In the genomic region with DNA sequence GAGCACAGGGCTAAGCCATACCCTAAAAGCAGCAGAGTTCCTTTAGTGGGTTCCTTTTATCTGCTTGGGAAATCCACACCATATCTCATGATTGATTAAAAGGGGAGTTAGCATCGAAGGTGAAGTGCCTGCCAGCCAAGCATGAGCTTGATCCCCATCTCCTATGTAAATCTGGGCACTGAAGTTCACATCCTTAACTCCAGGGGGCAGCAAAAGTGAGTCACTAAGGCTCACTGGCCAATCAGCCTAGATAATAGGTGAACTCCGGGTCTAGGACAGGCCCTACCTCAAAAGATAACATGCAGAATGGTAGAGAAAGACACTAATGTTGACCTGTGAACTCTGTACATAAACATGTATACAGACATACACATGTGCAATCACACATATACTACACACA, we compare ENCODE assay signal across 9 mouse cellular contexts. TPM values are rescaled to one million over a fixed set of nuclear protein-coding genes. Genes with fewer than 3 reads are reported as not detected.
DNase-seq lines count a peak whose midpoint lies in the region; ATAC-seq and TF ChIP-seq lines count a peak whose summit lies in the region.
"Had no signal": no experiment of that assay in that cellular context is flagged by ENCODE, and none has a peak within 500 bp of the region (broad histone marks: within the 10 kb centered on the region; RNA-seq: fewer than 3 reads in every experiment).

No protein-coding gene starts in this region.

- intact Hi-C loops in gastrocnemius, postnatal 14 days (cut with DNase I; ENCODE audit: low total_unique reads) = no loop called here

- ATAC-seq in G1E (ENCODE audit: extremely low read depth, insufficient number of reproducible peaks, low FRiP score, poor library complexity, severe bottlenecking) = no peak
- ATAC-seq in megakaryocyte progenitor cell, adult 5-6 weeks (replicated peaks; ENCODE audit: poor library complexity) = peak; percentile 44; the same call in 1 of the 2 replicates
- ATAC-seq in frontal cortex, adult (ENCODE audit: low TSS enrichment) = no peak

- H3K27me3 ChIP-seq in G1E (ENCODE audit: insufficient read depth, low read length) = peaks cover 7% of the 10 kb centered on the region; the same call in 1 of the 2 replicates
- H3K27me3 ChIP-seq: embryonic facial prominence, embryonic 13.5 days had no signal

- no peaks in the 10 kb centered on the region for H3K4me1 ChIP-seq in G1E (ENCODE audit: insufficient read depth, low read depth, low read length)
- H3K4me1 ChIP-seq: embryonic facial prominence, embryonic 13.5 days had no signal

- TF ChIP-seq CTCF in G1E (IDR thresholded peaks at IDR 0.05; ENCODE audit: low read depth, low read length) = peak; percentile 53

- no peak overlapping the region for H3K4me3 ChIP-seq in G1E (ENCODE audit: low read depth, low read length)
- H3K4me3 ChIP-seq: embryonic facial prominence, embryonic 13.5 days had no signal

- H3K9me3 ChIP-seq in G1E (replicated peaks) = no peaks in the 10 kb centered on the region
- H3K9me3 ChIP-seq: embryonic facial prominence, embryonic 13.5 days had no signal

- DNase-seq in kidney, adult 9 months = peak; percentile 15
- DNase-seq in kidney, postnatal 14 days = no peak
- DNase-seq in G1E (ENCODE audit: low spot score) = no peak
- DNase-seq in c-Kit-positive CD71-positive TER-119-negative erythroid progenitor cells, embryonic 14.5 days (ENCODE audit: low read depth) = peak; percentile 32
- DNase-seq in yolk sac, embryonic 10.5 days (ENCODE audit: low spot score) = no peak
- DNase-seq in gastrocnemius, postnatal 14 days = no peak

- H3K36me3 ChIP-seq in G1E (replicated peaks) = no peaks in the 10 kb centered on the region
- H3K36me3 ChIP-seq: embryonic facial prominence, embryonic 13.5 days had no signal

RNA-seq across cellular contexts. Expression of gene Gatb, which starts 30.3 kb away (rescaled TPM):
- total RNA-seq in G1E (2014; fragmentation: Nextera tagmentation) (22.4 and 23.3 TPM in 2 replicates), G1E (2017) (18.9 and 19.5 TPM in 2 replicates)
- 2.8 and 8.4 TPM in 2 replicates for polyA plus RNA-seq in G1E (2012)
- total RNA-seq in megakaryocyte progenitor cell, adult 5-6 weeks (2015) = 7.7 and 9.3 TPM in 2 replicates
- total RNA-seq in megakaryocyte progenitor cell, adult 5-6 weeks (2017) = 12.2 and 14.3 TPM in 2 replicates
- 10 to 100 TPM; 17.7 to 19.2 TPM for total RNA-seq in gastrocnemius, postnatal 14 days (2021)

Comparison
In these comparisons a context has a peak if more than half of its experiments do, and no peak if none do; other contexts are left out.
1. DNase-seq: peak in kidney, adult 9 months (single experiment) and c-Kit-positive CD71-positive TER-119-negative erythroid progenitor cells, embryonic 14.5 days (single experiment); none in kidney, postnatal 14 days (single experiment), G1E (single experiment), yolk sac, embryonic 10.5 days (single experiment) and gastrocnemius, postnatal 14 days (single experiment).